Mouse (Mus musculus): Measurements from ENCODE around the gene Ascl1.
A peak's percentile ranks its signal among the peaks of the same experiment; 100 is the strongest.

The Ascl1 gene

GRCm38 (mm10) chr10:87484831-87485720 lies 8.4 kb downstream of the Ascl1 start:
- DNase-seq: no peak

- no peak for DNase-seq
Measured at GRCm38 (mm10) chr10:87477895-87478294, 15.6 kb downstream of the Ascl1 start.

- DNase-seq: no peak
Measured at GRCm38 (mm10) chr10:87474971-87475370, 18.5 kb downstream of the Ascl1 start.

- no peak for DNase-seq
Measured at GRCm38 (mm10) chr10:87473475-87474131, 19.9 kb downstream of the Ascl1 start.

- no peak for DNase-seq
Measured at GRCm38 (mm10) chr10:87450777-87451176, 42.7 kb downstream of the Ascl1 start.

GRCm38 (mm10) chr10:87449368-87449767 lies 44.1 kb downstream of the Ascl1 start:
- no peak for DNase-seq

GRCm38 (mm10) chr10:87448257-87448656 lies 45.2 kb downstream of the Ascl1 start:
- no peak for DNase-seq

GRCm38 (mm10) chr10:87447754-87448095 lies 45.7 kb downstream of the Ascl1 start:
- peak; percentile 12 for DNase-seq

- DNase-seq: no peak
Measured at GRCm38 (mm10) chr10:87446829-87447753, 46.4 kb downstream of the Ascl1 start.

- DNase-seq: no peak
Measured at GRCm38 (mm10) chr10:87446139-87446828, 47.2 kb downstream of the Ascl1 start.

Data from cerebellum, adult 9-10 months (tissue).